Mouse (Mus musculus) CH12F3 (cell line): Measurements from ENCODE around the gene Wrap53.
"Not testable (repeated sequence)": the region's sequence is repeated elsewhere in the genome, so short reads cannot be mapped to it uniquely, and the experiment has no call there.

Experiments
- in situ Hi-C: fragments of 300-500 bp; cut with MboI; formaldehyde crosslinking; loops from 2 replicates; pipeline ENCODE4 v1.14.3; 2020; ENCODE audit warnings: low sequenced_read_pairs

Gene Wrap53

GRCm38 (mm10) chr11:69575220-69575619, 4.8 kb downstream of the Wrap53 start:
- in situ Hi-C loops = no loop called here

DNA sequence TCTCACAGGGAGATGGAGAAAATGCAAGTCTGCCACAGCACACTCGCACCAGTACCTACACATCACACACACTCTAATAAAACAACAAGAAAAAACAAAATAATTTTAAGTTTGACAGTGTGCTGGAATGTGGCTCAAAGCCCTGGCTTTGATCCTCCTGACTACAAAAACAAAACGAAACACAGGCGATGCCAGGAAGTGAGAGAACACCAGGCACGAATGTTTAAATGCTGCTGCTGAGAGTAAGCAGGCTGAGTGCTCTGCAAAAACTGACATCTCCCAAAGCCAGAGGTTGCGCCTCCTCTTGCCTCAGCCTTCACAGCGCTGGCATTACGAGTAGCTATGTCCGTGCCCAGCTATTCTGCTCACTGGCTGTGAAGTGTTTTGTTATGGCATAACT, 14.9 kb downstream of the Wrap53 start:
- in situ Hi-C loops = no loop called here

GRCm38 (mm10) chr11:69564391-69564790, 15.7 kb downstream of the Wrap53 start:
- in situ Hi-C loops = no loop called here

- in situ Hi-C loops = no loop called here
Observed at GRCm38 (mm10) chr11:69563373-69563772, 16.7 kb downstream of the Wrap53 start.

DNA sequence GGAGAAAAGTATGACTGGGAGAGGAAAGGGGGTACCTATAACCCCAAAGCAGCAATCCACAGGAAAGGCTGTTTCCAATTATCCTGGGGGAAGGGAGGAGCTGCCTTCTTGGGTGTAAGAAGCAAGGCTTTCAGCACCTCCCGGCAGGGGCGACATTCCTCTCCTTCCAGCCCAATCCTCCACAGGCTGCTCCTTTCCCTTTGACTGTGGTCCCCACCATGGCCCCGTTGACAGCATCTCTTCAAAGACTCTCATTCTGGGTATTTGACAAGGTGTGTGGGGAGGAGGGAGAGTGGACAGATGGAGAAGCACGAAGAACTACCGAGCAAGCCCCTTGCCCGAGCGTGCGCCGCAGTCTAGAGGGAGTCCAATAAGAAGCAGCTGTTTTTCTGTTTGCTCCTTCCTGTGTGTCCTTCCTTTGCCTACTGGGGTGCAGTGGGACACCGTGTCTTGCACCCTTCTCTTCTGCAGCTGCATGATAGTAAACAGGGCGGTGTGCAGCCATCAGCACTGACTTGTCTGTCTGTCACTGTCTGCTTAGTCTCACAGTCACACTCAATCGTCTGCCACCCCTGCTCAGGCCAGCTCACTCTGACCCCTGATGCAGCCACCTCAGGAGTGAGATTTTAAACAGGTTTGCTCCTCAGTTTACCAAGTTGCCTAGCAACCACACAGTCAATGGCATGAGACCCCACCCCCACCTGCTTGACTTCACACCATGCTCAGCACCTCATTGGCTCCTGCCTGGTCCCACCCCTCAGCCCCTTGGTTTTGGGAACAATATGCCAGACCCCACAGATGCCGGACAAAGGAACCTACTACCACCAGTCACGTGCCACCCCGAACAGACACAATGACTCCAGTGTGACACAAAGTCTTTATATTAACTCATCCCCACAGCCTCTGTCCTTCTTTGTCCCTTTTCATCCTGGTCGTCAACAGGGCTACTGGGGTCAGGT, 18.9 kb downstream of the Wrap53 start:
- in situ Hi-C loops = no loop called here

DNA sequence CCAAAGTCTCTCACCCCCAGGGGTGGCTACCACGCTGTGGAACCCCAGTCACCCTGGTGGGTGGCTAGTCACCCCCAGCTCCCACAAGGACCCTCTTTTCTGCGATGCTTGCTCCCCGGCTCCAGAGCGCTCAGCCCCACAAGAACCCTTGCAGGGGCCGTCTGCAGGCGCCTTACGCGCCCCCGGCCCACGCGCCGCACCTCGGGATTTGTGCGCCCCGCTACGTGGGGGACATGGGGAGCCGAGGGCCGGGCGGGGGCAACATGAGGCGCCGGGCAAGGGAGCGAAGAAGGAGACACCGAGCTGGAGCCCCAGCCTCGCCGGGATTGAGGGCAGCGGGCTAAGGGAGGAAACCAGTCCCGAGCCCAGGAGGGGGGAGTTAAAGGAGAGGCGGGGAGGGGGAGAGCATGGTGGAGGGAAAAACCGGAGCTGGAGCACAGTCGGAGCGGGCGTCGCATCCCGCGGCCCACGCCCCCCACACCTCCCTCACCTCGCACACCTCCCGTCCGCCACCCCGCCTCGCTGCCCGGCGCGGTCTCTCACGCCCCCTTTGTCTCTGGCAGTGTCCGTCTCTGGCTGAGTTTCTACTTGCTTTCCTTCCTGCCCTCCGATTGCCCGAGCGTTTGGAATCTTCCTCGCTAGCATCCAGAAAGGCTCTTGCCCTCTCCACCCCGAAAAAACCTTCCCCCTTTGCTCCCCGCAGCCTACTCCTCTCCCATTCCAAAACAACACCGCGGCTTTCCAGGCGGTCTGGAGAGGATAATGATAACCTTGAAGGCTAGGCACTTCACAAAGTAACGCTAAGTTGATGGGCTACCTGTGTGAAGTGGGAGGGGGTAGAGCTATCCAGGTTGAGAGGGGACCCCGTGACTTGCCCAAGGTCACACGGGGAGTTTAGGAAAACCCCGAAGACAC, 19.9 kb downstream of the Wrap53 start, which contains the start of gene Efnb3:
Efnb3 (minus strand) TSS at position 355 of the 915 bp plus-strand sequence.
- in situ Hi-C loops = no loop called here

DNA sequence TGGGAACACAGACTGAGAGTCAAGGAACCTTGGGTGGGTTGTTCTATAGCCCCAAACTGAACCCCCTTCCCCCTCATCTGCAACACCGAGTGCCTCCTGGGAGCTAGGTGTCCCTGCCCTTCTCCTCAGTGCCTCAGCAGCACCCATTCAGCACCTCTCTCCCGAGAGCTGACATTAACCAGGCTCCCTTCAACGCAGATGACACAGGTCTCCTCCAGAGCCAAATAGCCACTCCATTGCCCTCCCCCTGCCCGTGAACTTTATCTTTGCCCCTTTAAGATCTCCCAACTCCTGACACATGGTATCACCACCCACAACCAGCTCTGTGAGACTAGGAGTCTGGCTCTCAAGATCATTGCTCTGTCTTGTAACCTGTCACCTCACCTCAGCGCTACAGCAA, 20.9 kb downstream of the Wrap53 start:
- in situ Hi-C loops = no loop called here

DNA sequence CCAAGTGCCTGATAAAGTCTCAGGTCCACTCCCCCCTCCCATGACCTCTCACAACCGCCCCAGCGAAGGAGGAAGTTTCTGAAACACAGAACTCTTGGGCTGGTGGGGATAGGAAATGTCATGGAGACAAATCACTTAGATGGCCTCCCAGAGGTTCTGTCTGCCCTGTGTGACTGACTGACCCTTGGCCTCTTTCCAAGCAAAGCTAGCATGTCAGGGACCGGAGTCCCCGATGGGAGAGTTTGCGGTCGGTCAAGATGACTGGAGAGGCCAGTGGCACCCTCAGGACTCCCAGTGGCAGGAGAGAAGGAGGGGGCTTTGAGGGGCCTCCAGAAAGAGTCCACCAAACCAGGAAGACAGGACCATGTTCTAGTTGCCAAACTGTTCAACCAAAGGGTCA, 21.3 kb downstream of the Wrap53 start:
- in situ Hi-C loops = no loop called here

- in situ Hi-C loops = no loop called here
Observed at GRCm38 (mm10) chr11:69557381-69557958, 22.6 kb downstream of the Wrap53 start.

DNA sequence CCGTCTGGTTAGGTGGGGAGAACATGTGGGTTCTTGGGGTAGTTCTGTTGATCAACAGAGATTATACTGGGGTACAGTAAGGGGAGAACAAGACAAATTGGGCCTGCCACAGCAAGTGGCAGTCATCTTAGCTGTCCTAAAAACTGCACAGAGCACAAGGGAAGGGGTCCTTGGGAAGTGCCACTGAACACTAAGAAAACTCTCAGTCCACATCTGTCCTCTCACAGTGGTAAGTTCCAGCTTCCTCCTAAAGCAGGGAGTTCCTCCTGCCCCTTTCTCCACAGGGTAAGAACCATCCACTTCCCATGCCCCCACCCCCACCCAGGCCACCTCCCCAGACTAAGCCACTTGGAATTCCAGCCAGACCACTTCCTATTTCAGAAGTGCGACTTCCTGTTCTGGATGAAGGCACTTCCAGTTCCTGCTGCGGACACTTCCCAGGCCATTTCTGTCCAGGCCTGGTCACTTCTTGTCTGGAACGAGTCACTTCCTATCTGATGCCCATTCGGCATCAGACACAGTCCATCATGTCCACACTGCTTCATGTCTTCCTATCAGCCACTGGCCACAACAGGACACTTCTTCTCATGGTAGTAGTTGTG, 25.4 kb downstream of the Wrap53 start:
- in situ Hi-C loops = no loop called here

GRCm38 (mm10) chr11:69553341-69553721, 26.7 kb downstream of the Wrap53 start:
- in situ Hi-C loops = no loop called here

DNA sequence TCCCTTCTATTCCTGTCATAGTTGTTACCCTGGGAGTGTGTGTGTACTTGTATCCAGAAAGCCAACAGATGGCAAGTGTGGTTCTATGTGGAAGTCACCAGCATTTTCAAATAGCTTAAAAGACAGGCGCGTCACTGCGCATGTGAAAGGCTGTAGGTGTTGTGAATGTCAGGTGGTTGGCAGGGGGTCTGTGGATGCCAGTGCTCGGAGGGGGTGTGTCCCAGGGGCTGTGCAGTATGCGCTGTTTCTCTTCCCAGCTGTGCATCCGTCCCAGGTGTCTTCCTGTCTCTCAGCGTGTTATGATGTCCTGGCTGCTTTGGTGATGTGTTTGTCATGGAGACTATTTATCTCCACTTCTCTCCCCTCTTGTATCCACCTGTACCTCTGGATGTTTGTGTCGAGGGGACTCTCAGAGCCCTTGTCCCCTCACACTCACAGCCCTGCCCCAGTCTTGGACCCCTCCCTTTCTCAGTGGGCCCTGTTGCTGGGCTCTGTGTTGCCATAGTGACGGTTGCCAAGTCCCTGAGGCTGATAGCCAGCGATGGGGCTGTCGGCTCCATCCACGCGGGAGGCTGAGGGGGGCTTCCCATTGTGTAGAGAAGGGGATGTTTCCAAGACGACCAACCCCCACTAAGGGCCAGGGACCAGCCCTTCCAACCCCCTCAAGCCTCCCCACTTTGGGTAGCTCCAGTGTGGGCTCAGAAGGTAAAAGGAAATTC, 27.3 kb downstream of the Wrap53 start:
- in situ Hi-C loops = no loop called here

DNA sequence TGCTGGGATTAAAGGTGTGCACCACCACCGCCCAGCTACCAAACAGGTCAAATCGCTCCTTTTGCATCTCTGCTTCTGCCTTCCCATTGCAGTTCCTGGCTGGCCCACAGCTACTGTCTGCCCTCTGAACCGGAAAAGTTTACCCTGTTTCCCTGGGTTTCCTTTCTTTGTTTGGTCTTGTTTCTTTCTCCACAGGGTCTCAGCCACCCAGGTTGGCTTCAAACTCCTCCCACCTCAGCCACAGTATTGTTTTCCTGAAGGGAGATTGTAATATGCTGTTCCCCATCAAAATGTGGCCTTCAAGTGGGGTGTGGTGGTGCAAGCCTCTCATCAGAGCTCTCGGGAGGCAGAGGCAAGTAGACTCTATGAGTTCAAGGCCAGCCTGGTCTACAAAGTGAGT, 28.7 kb downstream of the Wrap53 start:
- in situ Hi-C loops = no loop called here

GRCm38 (mm10) chr11:69549060-69549656, 30.9 kb downstream of the Wrap53 start, which contains the start of gene Dnah2:
Gene Dnah2, minus strand, starts transcription at chr11:69549110.
- in situ Hi-C loops = no loop called here

DNA sequence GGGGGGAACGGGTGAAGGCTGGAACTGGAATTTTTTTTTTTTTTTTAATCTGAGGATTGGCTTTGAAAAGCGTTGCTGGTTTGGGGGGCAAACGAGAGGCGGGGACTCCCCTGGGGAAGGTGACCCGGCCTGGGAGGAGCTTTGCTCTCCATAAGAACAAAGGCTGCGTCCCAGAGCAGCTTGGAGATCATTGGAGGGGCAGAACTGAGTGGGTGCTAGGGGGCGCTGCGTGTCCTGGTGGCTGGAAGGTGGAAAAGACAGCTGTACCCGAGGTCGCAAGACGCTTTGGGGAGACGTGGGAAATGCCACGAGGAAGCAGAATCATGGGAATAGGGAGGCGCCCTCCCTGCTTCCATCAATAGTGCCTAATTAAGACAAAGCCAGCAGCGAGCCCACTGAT, 33.0 kb downstream of the Wrap53 start:
- in situ Hi-C loops = no loop called here

DNA sequence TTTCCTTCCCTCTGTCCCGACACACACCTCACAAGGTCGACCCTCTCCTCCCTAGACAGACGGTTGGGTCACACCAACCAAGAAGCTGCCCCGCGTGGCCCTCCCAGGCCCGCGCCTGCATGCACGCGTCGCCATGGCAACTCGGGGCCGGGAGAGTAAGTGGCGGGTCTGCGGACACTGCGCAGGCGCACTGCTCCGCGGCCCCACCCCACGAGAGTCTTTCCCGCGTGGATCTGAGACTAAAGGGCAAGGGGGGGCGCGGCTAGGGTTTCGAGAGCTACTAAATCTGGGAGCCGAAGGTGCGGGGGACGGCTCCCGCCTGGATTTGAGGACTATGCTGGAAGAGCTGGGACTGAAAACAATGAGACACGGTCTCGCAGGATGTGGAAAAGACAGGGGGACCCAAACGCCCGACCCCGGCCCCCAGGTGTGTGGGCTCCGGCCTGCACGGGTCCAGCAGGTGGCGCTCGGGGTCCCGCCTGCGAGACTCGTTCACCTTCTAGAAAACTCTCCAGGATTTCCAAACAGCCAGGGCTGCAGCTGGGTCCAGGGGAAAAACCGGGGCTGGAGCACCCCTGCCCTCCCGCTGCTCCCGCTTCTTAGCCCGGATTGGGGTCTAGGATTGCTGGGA, 33.5 kb downstream of the Wrap53 start:
- in situ Hi-C loops = no loop called here

DNA sequence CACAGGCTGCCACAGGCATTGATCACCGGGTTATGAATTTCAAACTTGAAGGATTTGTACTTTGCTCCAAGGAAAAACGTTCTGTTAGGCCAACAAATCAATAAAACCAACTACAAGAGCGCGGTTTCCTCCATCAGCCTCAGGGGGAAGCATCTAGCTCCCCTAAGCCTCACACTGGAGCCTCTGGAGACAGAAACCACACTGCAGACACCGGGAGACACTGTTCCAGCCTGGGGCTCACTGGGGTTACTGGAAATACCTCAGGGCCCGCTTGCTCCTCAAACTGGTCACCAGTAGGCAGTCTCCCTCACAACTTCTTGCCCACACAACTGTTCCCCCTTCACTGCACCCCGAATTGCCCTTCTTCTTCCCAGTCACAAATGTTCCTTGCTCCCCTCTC, 34.1 kb downstream of the Wrap53 start:
- in situ Hi-C loops = no loop called here

DNA sequence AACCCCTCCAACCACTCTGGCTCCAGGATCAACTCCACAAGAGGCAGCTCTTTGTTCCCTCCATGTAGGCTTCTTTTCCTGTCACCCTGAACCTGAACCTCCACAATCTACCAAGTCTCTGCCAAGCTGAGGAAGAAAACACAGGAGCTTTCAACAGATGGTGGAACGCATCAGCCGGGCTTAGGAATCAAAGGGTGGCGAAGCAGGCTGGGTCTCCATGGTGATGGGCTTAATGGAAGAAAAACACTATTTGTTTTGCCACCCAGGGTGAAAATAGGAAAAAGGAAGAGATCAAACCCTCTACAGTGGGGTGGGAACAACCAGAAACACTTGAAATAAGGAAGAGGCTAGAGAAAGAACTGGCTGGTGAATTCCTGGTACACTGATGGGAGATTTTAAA, 36.5 kb downstream of the Wrap53 start:
- in situ Hi-C loops = no loop called here

- in situ Hi-C loops = not testable (repeated sequence)
Observed at GRCm38 (mm10) chr11:69541741-69542140, 38.3 kb downstream of the Wrap53 start.
